Mouse (Mus musculus): ENCODE data around the gene Rngtt. TPM values are rescaled to one million over a fixed set of nuclear protein-coding genes. Genes with fewer than 3 reads are reported as not detected.

The Rngtt gene
- polyA plus RNA-seq, 1 experiment, result 10.3 TPM

GRCm38 (mm10) chr4:33377642-33378041 lies 67.5 kb downstream of the Rngtt start:
- no peak for TF ChIP-seq CTCF (IDR thresholded peaks at IDR 0.05; ENCODE audit: extremely low read depth, insufficient read depth, low read length)
- TF ChIP-seq POLR2A (IDR thresholded peaks at IDR 0.05; ENCODE audit: extremely low read depth, insufficient read depth, low read length), result no peak
- no peaks in the 10 kb centered on the region for H3K4me1 ChIP-seq (ENCODE audit: control insufficient read depth, insufficient read depth, low read length)
- H3K27ac ChIP-seq (ENCODE audit: insufficient read depth, low read length), result no peak overlapping the region
- no peak overlapping the region for H3K4me3 ChIP-seq (ENCODE audit: insufficient read depth, low read length)

DNA sequence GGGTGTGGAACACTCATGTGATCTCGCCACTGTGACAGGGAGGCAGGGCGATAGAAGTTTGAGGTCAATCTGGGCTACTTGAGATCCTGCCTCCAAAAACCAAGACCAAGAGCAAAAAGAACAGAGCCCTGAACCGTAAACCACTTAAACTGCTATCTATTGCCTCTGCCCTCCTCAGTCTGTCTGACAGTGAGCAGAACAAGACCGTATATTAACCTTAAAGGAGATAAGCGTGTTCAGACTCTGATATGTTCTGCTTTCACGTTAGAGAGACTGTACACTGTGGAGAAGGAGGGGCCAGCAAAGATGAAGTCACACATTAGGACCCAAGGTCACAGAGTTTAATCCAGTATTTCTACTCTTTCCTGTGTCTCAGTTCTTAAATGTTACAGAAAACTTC lies 68.8 kb downstream of the Rngtt start:
- Histone ChIP-seq H3K4me3 (ENCODE audit: insufficient read depth, low read length) (no peak overlapping the region), H3K27ac (ENCODE audit: insufficient read depth, low read length) (no peak overlapping the region), H3K4me1 (ENCODE audit: control insufficient read depth, insufficient read depth, low read length) (no peaks in the 10 kb centered on the region)
- TF ChIP-seq CTCF (IDR thresholded peaks at IDR 0.05; ENCODE audit: extremely low read depth, insufficient read depth, low read length), result no peak
- TF ChIP-seq POLR2A (IDR thresholded peaks at IDR 0.05; ENCODE audit: extremely low read depth, insufficient read depth, low read length), result no peak

DNA sequence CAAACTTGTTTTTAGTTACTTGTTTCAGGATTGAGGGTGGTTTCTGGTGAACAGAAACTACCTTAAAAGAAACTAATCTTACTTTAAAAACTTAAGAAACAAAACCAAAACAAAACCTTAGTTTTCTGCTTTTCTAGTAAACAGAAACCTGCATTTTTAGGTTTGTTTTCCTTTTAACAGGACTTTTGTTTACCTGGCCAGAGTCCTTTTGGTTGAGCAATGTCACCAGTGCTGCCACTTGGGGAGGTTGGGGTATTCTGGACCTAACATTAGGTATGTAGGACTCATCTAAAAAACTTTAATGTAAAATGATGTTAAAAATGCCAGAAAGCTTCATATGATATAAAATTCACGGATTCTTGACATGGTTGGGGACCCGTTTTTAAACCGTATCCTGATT lies 78.8 kb downstream of the Rngtt start:
- Histone ChIP-seq H3K4me1 (ENCODE audit: control insufficient read depth, insufficient read depth, low read length) (no peaks in the 10 kb centered on the region), H3K27ac (ENCODE audit: insufficient read depth, low read length) (no peak overlapping the region), H3K4me3 (ENCODE audit: insufficient read depth, low read length) (no peak overlapping the region)
- TF ChIP-seq POLR2A (IDR thresholded peaks at IDR 0.05; ENCODE audit: extremely low read depth, insufficient read depth, low read length) (no peak), CTCF (IDR thresholded peaks at IDR 0.05; ENCODE audit: extremely low read depth, insufficient read depth, low read length) (no peak)

- no peak overlapping the region for H3K27ac ChIP-seq (ENCODE audit: insufficient read depth, low read length)
- no peaks in the 10 kb centered on the region for H3K4me1 ChIP-seq (ENCODE audit: control insufficient read depth, insufficient read depth, low read length)
- no peak overlapping the region for H3K4me3 ChIP-seq (ENCODE audit: insufficient read depth, low read length)
- TF ChIP-seq CTCF (IDR thresholded peaks at IDR 0.05; ENCODE audit: extremely low read depth, insufficient read depth, low read length), result no peak
- no peak for TF ChIP-seq POLR2A (IDR thresholded peaks at IDR 0.05; ENCODE audit: extremely low read depth, insufficient read depth, low read length)
Observed at GRCm38 (mm10) chr4:33390660-33391059, 80.5 kb downstream of the Rngtt start.

- Histone ChIP-seq H3K4me3 (ENCODE audit: insufficient read depth, low read length) (no peak overlapping the region), H3K27ac (ENCODE audit: insufficient read depth, low read length) (no peak overlapping the region), H3K4me1 (ENCODE audit: control insufficient read depth, insufficient read depth, low read length) (no peaks in the 10 kb centered on the region)
- TF ChIP-seq CTCF (IDR thresholded peaks at IDR 0.05; ENCODE audit: extremely low read depth, insufficient read depth, low read length) (no peak), POLR2A (IDR thresholded peaks at IDR 0.05; ENCODE audit: extremely low read depth, insufficient read depth, low read length) (no peak)
Observed at GRCm38 (mm10) chr4:33393437-33393836, 83.3 kb downstream of the Rngtt start.

- Histone ChIP-seq H3K4me1 (ENCODE audit: control insufficient read depth, insufficient read depth, low read length) (no peaks in the 10 kb centered on the region), H3K27ac (ENCODE audit: insufficient read depth, low read length) (no peak overlapping the region), H3K4me3 (ENCODE audit: insufficient read depth, low read length) (no peak overlapping the region)
- TF ChIP-seq POLR2A (IDR thresholded peaks at IDR 0.05; ENCODE audit: extremely low read depth, insufficient read depth, low read length) (no peak), CTCF (IDR thresholded peaks at IDR 0.05; ENCODE audit: extremely low read depth, insufficient read depth, low read length) (peak; percentile 96)
Observed at GRCm38 (mm10) chr4:33396222-33397176, 86.4 kb downstream of the Rngtt start.

- no peak for TF ChIP-seq CTCF (IDR thresholded peaks at IDR 0.05; ENCODE audit: extremely low read depth, insufficient read depth, low read length)
- TF ChIP-seq POLR2A (IDR thresholded peaks at IDR 0.05; ENCODE audit: extremely low read depth, insufficient read depth, low read length), result no peak
- no peaks in the 10 kb centered on the region for H3K4me1 ChIP-seq (ENCODE audit: control insufficient read depth, insufficient read depth, low read length)
- no peak overlapping the region for H3K27ac ChIP-seq (ENCODE audit: insufficient read depth, low read length)
- H3K4me3 ChIP-seq (ENCODE audit: insufficient read depth, low read length), result no peak overlapping the region
Observed at GRCm38 (mm10) chr4:33405723-33406293, 95.7 kb downstream of the Rngtt start.

GRCm38 (mm10) chr4:33413791-33414190 lies 103.7 kb downstream of the Rngtt start:
- Histone ChIP-seq H3K27ac (ENCODE audit: insufficient read depth, low read length) (no peak overlapping the region), H3K4me3 (ENCODE audit: insufficient read depth, low read length) (no peak overlapping the region), H3K4me1 (ENCODE audit: control insufficient read depth, insufficient read depth, low read length) (no peaks in the 10 kb centered on the region)
- TF ChIP-seq POLR2A (IDR thresholded peaks at IDR 0.05; ENCODE audit: extremely low read depth, insufficient read depth, low read length) (no peak), CTCF (IDR thresholded peaks at IDR 0.05; ENCODE audit: extremely low read depth, insufficient read depth, low read length) (no peak)

GRCm38 (mm10) chr4:33414781-33415180 lies 104.7 kb downstream of the Rngtt start:
- TF ChIP-seq POLR2A (IDR thresholded peaks at IDR 0.05; ENCODE audit: extremely low read depth, insufficient read depth, low read length) (no peak), CTCF (IDR thresholded peaks at IDR 0.05; ENCODE audit: extremely low read depth, insufficient read depth, low read length) (no peak)
- Histone ChIP-seq H3K27ac (ENCODE audit: insufficient read depth, low read length) (no peak overlapping the region), H3K4me3 (ENCODE audit: insufficient read depth, low read length) (no peak overlapping the region), H3K4me1 (ENCODE audit: control insufficient read depth, insufficient read depth, low read length) (no peaks in the 10 kb centered on the region)

GRCm38 (mm10) chr4:33417391-33417790 lies 107.3 kb downstream of the Rngtt start:
- Histone ChIP-seq H3K27ac (ENCODE audit: insufficient read depth, low read length) (no peak overlapping the region), H3K4me1 (ENCODE audit: control insufficient read depth, insufficient read depth, low read length) (no peaks in the 10 kb centered on the region), H3K4me3 (ENCODE audit: insufficient read depth, low read length) (no peak overlapping the region)
- TF ChIP-seq CTCF (IDR thresholded peaks at IDR 0.05; ENCODE audit: extremely low read depth, insufficient read depth, low read length), result no peak
- no peak for TF ChIP-seq POLR2A (IDR thresholded peaks at IDR 0.05; ENCODE audit: extremely low read depth, insufficient read depth, low read length)

All from cortical plate, adult 2 months (tissue).